Mouse (Mus musculus): ENCODE results near the gene Nacc1.

GRCm38 (mm10) chr8:84656191-84656525 is 31.5 kb downstream of the Nacc1 start:
- TF ChIP-seq ZMIZ1 (IDR thresholded peaks at IDR 0.05; ENCODE audit: low read depth, low read length): no peak
- TF ChIP-seq CTCF (IDR thresholded peaks at IDR 0.05 in 2 of 3, conservative IDR thresholded peaks at IDR 0.05 in 1 of 3; ENCODE audit: control insufficient read depth in 1 of 3, insufficient read depth in 1 of 3, low read depth in 2 of 3, low read length in 3 of 3, poor library complexity in 1 of 3, severe bottlenecking in 1 of 3): no peak
- no peak for TF ChIP-seq MAZ (IDR thresholded peaks at IDR 0.05; ENCODE audit: low read depth, low read length)
- no peak for TF ChIP-seq POLR2A (IDR thresholded peaks at IDR 0.05; ENCODE audit: control insufficient read depth in 1 of 2, insufficient read depth in 1 of 2, low read depth in 1 of 2, low read length in 2 of 2, poor library complexity in 1 of 2)
- TF ChIP-seq USF1 (IDR thresholded peaks at IDR 0.05; ENCODE audit: low read depth, low read length): no peak
- no peak for TF ChIP-seq RAD21 (IDR thresholded peaks at IDR 0.05; ENCODE audit: low read depth, low read length)
- no peak for TF ChIP-seq NELFE (IDR thresholded peaks at IDR 0.05; ENCODE audit: low read depth, low read length)
